Comparison of ENCODE assay signal across 8 mouse cellular contexts in genomic region chr1:91755102-91755501, GRCm38 (mm10). TPM values are rescaled to one million over a fixed set of nuclear protein-coding genes. Genes with fewer than 3 reads are reported as not detected.
DNase-seq lines count a peak whose midpoint lies in the region; ATAC-seq and TF ChIP-seq lines count a peak whose summit lies in the region.

No protein-coding gene starts in this region.

- TF ChIP-seq POLR2A in limb, embryonic 14.5 days (IDR thresholded peaks at IDR 0.05; ENCODE audit: borderline replicate concordance, extremely low read depth, insufficient read depth, insufficient read length): no peak
- TF ChIP-seq POLR2A in olfactory bulb, adult 2 months (IDR thresholded peaks at IDR 0.05; ENCODE audit: insufficient read depth, low read depth, low read length): no peak

- peak overlapping the region; percentile 39 for H3K27ac ChIP-seq in embryonic facial prominence, embryonic 13.5 days
- peak overlapping the region; percentile 75; the same call in 1 of the 2 replicates for H3K27ac ChIP-seq in heart, embryonic 10.5 days
- H3K27ac ChIP-seq in kidney, embryonic 15.5 days: no peak overlapping the region
- no peak overlapping the region for H3K27ac ChIP-seq in limb, embryonic 14.5 days (replicated peaks; ENCODE audit: low read depth, low read length)
- no peak overlapping the region for H3K27ac ChIP-seq in olfactory bulb, adult 2 months (ENCODE audit: insufficient read depth, low read depth, low read length)

- no peaks in the 10 kb centered on the region for H3K36me3 ChIP-seq in embryonic facial prominence, embryonic 13.5 days
- no peaks in the 10 kb centered on the region for H3K36me3 ChIP-seq in heart, embryonic 10.5 days
- H3K36me3 ChIP-seq in kidney, embryonic 15.5 days: no peaks in the 10 kb centered on the region
- no peaks in the 10 kb centered on the region for H3K36me3 ChIP-seq in limb, embryonic 14.5 days (ENCODE audit: control insufficient read depth, insufficient read depth, low read length)

- peak; percentile 60 for DNase-seq in A20 (ENCODE audit: low read depth, low spot score)
- peak; percentile 76 for DNase-seq in adrenal gland, postnatal 25 days
- DNase-seq in heart, embryonic 10.5 days (ENCODE audit: low spot score): peak; percentile 83
- DNase-seq in limb, embryonic 14.5 days (ENCODE audit: low spot score): peak; percentile 83
- peak; percentile 76 for DNase-seq in thymus, postnatal 25 days

- peak; percentile 62; the same call in 1 of the 2 replicates for TF ChIP-seq CTCF in olfactory bulb, adult 2 months (IDR thresholded peaks at IDR 0.05; ENCODE audit: insufficient read depth, low read depth, low read length)

- H3K4me2 ChIP-seq in embryonic facial prominence, embryonic 13.5 days: peak overlapping the region; percentile 46
- H3K4me2 ChIP-seq in kidney, embryonic 15.5 days: peak overlapping the region; percentile 39
- H3K4me2 ChIP-seq in limb, embryonic 14.5 days (replicated peaks; ENCODE audit: low read depth, low read length, severe bottlenecking): peak overlapping the region; percentile 26; the same call in 1 of the 2 replicates

- no peaks in the 10 kb centered on the region for H3K27me3 ChIP-seq in embryonic facial prominence, embryonic 13.5 days
- H3K27me3 ChIP-seq in heart, embryonic 10.5 days (ENCODE audit: insufficient read depth, poor library complexity, severe bottlenecking): no peaks in the 10 kb centered on the region
- H3K27me3 ChIP-seq in kidney, embryonic 15.5 days: peaks cover 78% of the 10 kb centered on the region
- H3K27me3 ChIP-seq in limb, embryonic 14.5 days (ENCODE audit: control insufficient read depth, insufficient read depth, low read length): no peaks in the 10 kb centered on the region

- H3K4me1 ChIP-seq in embryonic facial prominence, embryonic 13.5 days: peaks cover 56% of the 10 kb centered on the region
- peaks cover 19% of the 10 kb centered on the region; the same call in 1 of the 2 replicates for H3K4me1 ChIP-seq in heart, embryonic 10.5 days
- peaks cover 20% of the 10 kb centered on the region for H3K4me1 ChIP-seq in kidney, embryonic 15.5 days
- peaks cover 32% of the 10 kb centered on the region for H3K4me1 ChIP-seq in limb, embryonic 14.5 days (ENCODE audit: control insufficient read depth, insufficient read depth, low read length)
- peaks cover 7% of the 10 kb centered on the region for H3K4me1 ChIP-seq in olfactory bulb, adult 2 months (ENCODE audit: control insufficient read depth, insufficient read depth, low read length)

- under 1% methylated on average over 9 of the region's 9 CpGs for WGBS in embryonic facial prominence, embryonic 13.5 days
- whole genome bisulfite sequencing in heart, embryonic 10.5 days: 0% methylated on average over 9 of the region's 9 CpGs
- under 1% methylated on average over 9 of the region's 9 CpGs for WGBS in kidney, embryonic 15.5 days
- under 1% methylated on average over 9 of the region's 9 CpGs for WGBS in limb, embryonic 14.5 days
- WGBS in olfactory bulb, adult 2 months: 3% methylated on average over 9 of the region's 9 CpGs

- no peaks in the 10 kb centered on the region for H3K9me3 ChIP-seq in embryonic facial prominence, embryonic 13.5 days
- H3K9me3 ChIP-seq in heart, embryonic 10.5 days: no peaks in the 10 kb centered on the region
- H3K9me3 ChIP-seq in kidney, embryonic 15.5 days (replicated peaks): no peaks in the 10 kb centered on the region
- H3K9me3 ChIP-seq in limb, embryonic 14.5 days (ENCODE audit: control insufficient read depth, low read length): no peaks in the 10 kb centered on the region

- no peak overlapping the region for H3K9ac ChIP-seq in embryonic facial prominence, embryonic 13.5 days
- no peak overlapping the region for H3K9ac ChIP-seq in kidney, embryonic 15.5 days
- no peak overlapping the region for H3K9ac ChIP-seq in limb, embryonic 14.5 days (ENCODE audit: low read depth, low read length, severe bottlenecking)

- no peak overlapping the region for H3K4me3 ChIP-seq in embryonic facial prominence, embryonic 13.5 days
- H3K4me3 ChIP-seq in heart, embryonic 10.5 days: peak overlapping the region; percentile 46
- H3K4me3 ChIP-seq in kidney, embryonic 15.5 days (replicated peaks): no peak overlapping the region
- H3K4me3 ChIP-seq in limb, embryonic 14.5 days (replicated peaks; ENCODE audit: low read length): no peak overlapping the region
- no peak overlapping the region for H3K4me3 ChIP-seq in olfactory bulb, adult 2 months (ENCODE audit: insufficient read depth, low read depth, low read length)

- no peak for ATAC-seq in embryonic facial prominence, embryonic 13.5 days (ENCODE audit: insufficient number of reproducible peaks, insufficient read depth, low FRiP score, low TSS enrichment, low read depth)
- ATAC-seq in kidney, embryonic 15.5 days (replicated peaks; ENCODE audit: low FRiP score): no peak
- peak; percentile 83 for ATAC-seq in limb, embryonic 14.5 days (ENCODE audit: low FRiP score, low read depth)

RNA-seq across cellular contexts. Expression of gene Twist2, which starts 46.2 kb away (rescaled TPM):
- 1.6 and 1.7 TPM in 2 replicates for total RNA-seq in adrenal gland, postnatal 25 days (2021)
- 92.9 and 101 TPM in 2 replicates for polyA plus RNA-seq in embryonic facial prominence, embryonic 13.5 days (2015; fragmentation: Nextera tagmentation; extraction: Ambion mirVana)
- polyA plus RNA-seq in heart, embryonic 10.5 days (2016; fragmentation: Nextera tagmentation; extraction: Ambion mirVana): 5.8 and 17.9 TPM in 2 replicates
- 6.9 and 8.9 TPM in 2 replicates for polyA plus RNA-seq in kidney, embryonic 15.5 days (2015; fragmentation: Nextera tagmentation; extraction: Ambion mirVana)
- 240 and 337 TPM in 2 replicates for polyA plus RNA-seq in limb, embryonic 14.5 days (2012; rRNA removed)
- polyA plus RNA-seq in limb, embryonic 14.5 days (2014; fragmentation: Nextera tagmentation; extraction: Ambion mirVana): 80.8 and 81.8 TPM in 2 replicates
- polyA plus RNA-seq in olfactory bulb, adult 2 months (2012; ENCODE audit: insufficient read depth, insufficient read length, low replicate concordance, missing spikeins): not detected in 2 replicates

Comparison
In these comparisons a context has a peak if more than half of its experiments do, and no peak if none do; other contexts are left out.
1. H3K27ac ChIP-seq: peak in embryonic facial prominence, embryonic 13.5 days (single experiment) and heart, embryonic 10.5 days (single experiment); none in kidney, embryonic 15.5 days (single experiment), limb, embryonic 14.5 days (single experiment) and olfactory bulb, adult 2 months (single experiment).
2. Peak in every context shown above with its lines, with median percentiles within 50 percentile points of each other: DNase-seq and H3K4me2 ChIP-seq.